9 mouse cellular contexts compared by ENCODE assay signal in genomic region chr10:79819606-79820005, GRCm38 (mm10). TPM values are rescaled to one million over a fixed set of nuclear protein-coding genes. Genes with fewer than 3 reads are reported as not detected.
"Had no signal": no experiment of that assay in that cellular context is flagged by ENCODE, and none has a peak within 500 bp of the region (broad histone marks: within the 10 kb centered on the region; RNA-seq: fewer than 3 reads in every experiment).

No protein-coding gene starts in this region.

- DNase-seq: left cerebral cortex, postnatal 4 days; lung, adult 2 months; lung, postnatal 36 days; thymus, postnatal 14 days had no signal

- H3K9ac ChIP-seq: liver, embryonic 15.5 days; midbrain, embryonic 13.5 days had no signal

- H3K9me3 ChIP-seq: liver, embryonic 15.5 days; midbrain, embryonic 13.5 days had no signal

- ATAC-seq: lung, postnatal 0 days; midbrain, embryonic 13.5 days had no signal

- H3K4me3 ChIP-seq: liver, embryonic 15.5 days; midbrain, embryonic 13.5 days had no signal

- H3K4me2 ChIP-seq: liver, embryonic 11.5 days; liver, embryonic 15.5 days; midbrain, embryonic 13.5 days had no signal

- H3K27me3 ChIP-seq: liver, embryonic 15.5 days; midbrain, embryonic 13.5 days had no signal

- H3K36me3 ChIP-seq: liver, embryonic 15.5 days had no signal

- H3K27ac ChIP-seq: liver, embryonic 15.5 days; midbrain, embryonic 13.5 days had no signal

RNA-seq across cellular contexts. Expression of gene Misp, which starts 1.2 kb away (rescaled TPM):
- total RNA-seq: midbrain, postnatal 0 days had no signal

RNA-seq across cellular contexts. Expression of gene Prss57, which starts 28.8 kb away (rescaled TPM):
- total RNA-seq: midbrain, postnatal 0 days had no signal
- polyA plus RNA-seq: midbrain, embryonic 13.5 days had no signal
